Mouse (Mus musculus): ENCODE data around the gene Psen1. TPM values are rescaled to one million over a fixed set of nuclear protein-coding genes. Genes with fewer than 3 reads are reported as not detected.

Gene Psen1
- total and polyA plus RNA-seq, 3 experiments: 28.4 to 61.1 (median 45.8) TPM

DNA sequence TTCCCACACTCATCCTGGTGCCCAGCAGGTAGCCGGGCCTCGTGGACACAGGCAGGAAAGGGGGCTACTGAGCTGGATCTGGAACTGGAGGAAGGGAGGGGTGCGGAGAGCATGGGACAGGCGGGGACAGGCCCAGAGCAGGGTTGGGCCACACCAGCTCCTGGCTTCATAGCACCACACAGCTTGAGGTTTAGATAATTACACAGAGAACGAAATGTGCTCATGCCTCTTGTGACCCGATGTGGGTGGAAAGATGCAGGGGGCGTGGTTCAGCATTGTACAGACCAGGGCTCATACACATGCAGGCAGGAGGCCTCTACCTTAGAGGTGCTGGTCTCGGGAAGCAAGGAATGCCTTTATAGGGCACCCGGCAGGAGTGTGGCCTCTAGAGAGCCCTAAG lies 79.9 kb downstream of the Psen1 start:
- Histone ChIP-seq H3K79me2 (replicated peaks; ENCODE audit: control insufficient read depth, extremely low read depth, insufficient read depth, poor library complexity, severe bottlenecking) (no peaks in the 10 kb centered on the region), H3K27ac (ENCODE audit: insufficient read depth, low read depth) (no peak overlapping the region), H3K4me3 (replicated peaks in 1 of 3; ENCODE audit: low read depth in 2 of 3, low read length in 2 of 3, poor library complexity in 1 of 3) (no peak overlapping the region), H3K9me3 (replicated peaks; ENCODE audit: low read length) (no peaks in the 10 kb centered on the region), H3K4me1 (ENCODE audit: control insufficient read depth in 1 of 2, insufficient read depth in 2 of 2) (peaks cover 0 to 15% of the 10 kb centered on the region in 2 experiments; a peak in 2 of 4 replicates), H3K4me2 (ENCODE audit: insufficient read depth, low read depth, poor library complexity, severe bottlenecking) (no peak overlapping the region), H3K9ac (ENCODE audit: insufficient read depth, low read depth) (no peak overlapping the region), H3K36me3 (replicated peaks in 1 of 2; ENCODE audit: control insufficient read depth in 1 of 2, insufficient read depth in 1 of 2, low read length in 1 of 2) (no peaks in the 10 kb centered on the region), H3K27me3 (replicated peaks) (no peaks in the 10 kb centered on the region)
- dilution Hi-C loops (cut with MboI; ENCODE audit: extremely low pct_ligation_motif_present, extremely low pct_unique_long_range_greater_than_20kb, low sequenced_read_pairs): no loop called here
- in situ Hi-C loops (cut with MboI; ENCODE audit: low pct_ligation_motif_present, low pct_unique_long_range_greater_than_20kb, low sequenced_read_pairs): loop anchor here (5.0 to 25.0 kb wide), 2 partner anchors 56 to 656 kb away; no protein-coding TSS in a partner anchor
- DNase-seq (ENCODE audit: extremely low read depth): no peak
- TF ChIP-seq MEF2A (IDR thresholded peaks at IDR 0.05; ENCODE audit: borderline replicate concordance, low read depth, low read length): no peak
- no peak for TF ChIP-seq BHLHE40 (IDR thresholded peaks at IDR 0.05; ENCODE audit: low read depth, low read length)
- no peak for TF ChIP-seq NRF1 (IDR thresholded peaks at IDR 0.05; ENCODE audit: low read depth, low read length)
- TF ChIP-seq ZNF384 (IDR thresholded peaks at IDR 0.05; ENCODE audit: low read depth, low read length): no peak

DNA sequence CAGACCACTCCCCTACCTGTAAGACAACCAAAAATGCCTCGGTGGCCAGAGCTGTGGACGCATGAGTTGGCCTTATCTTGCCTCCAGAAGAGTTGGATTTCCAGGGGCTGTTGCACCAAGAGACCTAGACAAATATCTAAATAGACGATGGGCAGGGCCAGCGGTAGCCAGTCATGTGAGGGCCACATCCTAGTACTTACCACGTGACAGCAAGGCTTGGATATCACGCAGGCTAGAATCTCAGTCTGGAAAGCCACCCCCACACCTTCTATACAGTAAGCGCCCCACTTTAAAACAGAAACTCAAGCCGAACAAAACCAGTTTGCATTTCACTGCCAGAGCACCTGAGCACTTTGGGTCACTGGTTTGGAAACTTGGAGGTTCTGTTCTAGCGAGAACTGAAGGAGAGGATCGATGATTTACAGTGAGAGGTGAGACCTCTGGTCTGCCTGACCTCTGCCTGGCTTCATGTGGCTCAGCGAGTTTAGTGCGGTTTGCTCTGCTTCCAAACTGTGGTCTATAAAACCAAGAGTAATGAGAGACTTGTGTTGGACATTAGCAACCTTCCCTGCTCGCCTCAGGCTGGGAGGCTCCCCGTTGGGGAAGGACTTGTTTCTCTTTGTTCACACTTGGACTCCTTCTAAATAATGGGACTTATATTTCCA lies 80.4 kb downstream of the Psen1 start:
- Histone ChIP-seq H3K79me2 (replicated peaks; ENCODE audit: control insufficient read depth, extremely low read depth, insufficient read depth, poor library complexity, severe bottlenecking) (no peaks in the 10 kb centered on the region), H3K4me2 (ENCODE audit: insufficient read depth, low read depth, poor library complexity, severe bottlenecking) (no peak overlapping the region), H3K27ac (ENCODE audit: insufficient read depth, low read depth) (no peak overlapping the region), H3K27me3 (replicated peaks) (no peaks in the 10 kb centered on the region), H3K4me1 (ENCODE audit: control insufficient read depth in 1 of 2, insufficient read depth in 2 of 2) (peaks cover 0 to 12% of the 10 kb centered on the region in 2 experiments; a peak in 2 of 4 replicates), H3K36me3 (replicated peaks in 1 of 2; ENCODE audit: control insufficient read depth in 1 of 2, insufficient read depth in 1 of 2, low read length in 1 of 2) (no peaks in the 10 kb centered on the region), H3K4me3 (replicated peaks in 1 of 3; ENCODE audit: low read depth in 2 of 3, low read length in 2 of 3, poor library complexity in 1 of 3) (no peak overlapping the region), H3K9me3 (replicated peaks; ENCODE audit: low read length) (no peaks in the 10 kb centered on the region), H3K9ac (ENCODE audit: insufficient read depth, low read depth) (no peak overlapping the region)
- DNase-seq (ENCODE audit: extremely low read depth): no peak
- dilution Hi-C loops (cut with MboI; ENCODE audit: extremely low pct_ligation_motif_present, extremely low pct_unique_long_range_greater_than_20kb, low sequenced_read_pairs): no loop called here
- in situ Hi-C loops (cut with MboI; ENCODE audit: low pct_ligation_motif_present, low pct_unique_long_range_greater_than_20kb, low sequenced_read_pairs): loop anchor here (5.0 to 25.0 kb wide), 2 partner anchors 56 to 656 kb away; no protein-coding TSS in a partner anchor
- TF ChIP-seq RCOR1 (conservative IDR thresholded peaks at IDR 0.05; ENCODE audit: low read depth, low read length) (no peak), POLR2AphosphoS2 (IDR thresholded peaks at IDR 0.05; ENCODE audit: low read depth, low read length) (no peak), USF1 (IDR thresholded peaks at IDR 0.05; ENCODE audit: low read depth, low read length) (no peak), MYC (IDR thresholded peaks at IDR 0.05; ENCODE audit: low read depth, low read length) (no peak), E2F4 (IDR thresholded peaks at IDR 0.05; ENCODE audit: insufficient replicate concordance, low read depth, low read length) (no peak), TBP (conservative IDR thresholded peaks at IDR 0.05; ENCODE audit: low read depth, low read length) (no peak), ETS1 (conservative IDR thresholded peaks at IDR 0.05; ENCODE audit: low read depth, low read length) (no peak), EP300 (IDR thresholded peaks at IDR 0.05; ENCODE audit: low read length) (no peak), JUND (conservative IDR thresholded peaks at IDR 0.05; ENCODE audit: low read depth, low read length) (no peak), MAX (IDR thresholded peaks at IDR 0.05; ENCODE audit: low read length) (no peak), POLR2A (IDR thresholded peaks at IDR 0.05; ENCODE audit: low read depth, low read length) (no peak), IRF4 (IDR thresholded peaks at IDR 0.05; ENCODE audit: low read depth, low read length) (no peak), MAFK (IDR thresholded peaks at IDR 0.05; ENCODE audit: insufficient replicate concordance, low read length) (no peak), CTCF (conservative IDR thresholded peaks at IDR 0.05 in 1 of 2, IDR thresholded peaks at IDR 0.05 in 1 of 2; ENCODE audit: low read depth in 2 of 2, low read length in 2 of 2) (no peak), KAT2A (IDR thresholded peaks at IDR 0.05; ENCODE audit: insufficient replicate concordance, low read length) (no peak)

Data from CH12.LX (cell line).